Mouse (Mus musculus) lung, postnatal 0 days (tissue): ENCODE results near the gene Serinc5.

Experiments
- CTCF ChIP-seq: IDR thresholded peaks from 2 replicates; pipeline ENCODE4 v1.5.1; 2016; ENCODE audit warnings: antibody characterized with exemption, mild to moderate bottlenecking
- EP300 ChIP-seq: IDR thresholded peaks from 2 replicates; pipeline ENCODE4 v1.6.1; 2016; ENCODE audit warnings: antibody characterized with exemption, mild to moderate bottlenecking, control low read depth

- no peak for TF ChIP-seq EP300
- TF ChIP-seq CTCF = no peak
Observed at GRCm38 (mm10) chr13:92708466-92708865, 97.6 kb downstream of the Serinc5 start.
